Mouse (Mus musculus) monocyte, adult 5-6 weeks (primary cell): ENCODE data around the gene Syt2. TPM values are rescaled to one million over a fixed set of nuclear protein-coding genes. Genes with fewer than 3 reads are reported as not detected.

ENCODE experiments used
- ATAC-seq: fragments of 153-309, 156-312 bp; replicated peaks from 2 replicates; pipeline ENCODE4 v1.8.0; 2017; ENCODE audit warnings: mild to moderate bottlenecking; ENCODE audit not compliant: low TSS enrichment, insufficient number of reproducible peaks, severe bottlenecking, poor library complexity, low FRiP score
- total RNA-seq: library from RNA; stranded (forward); fragments of 200-1000, 200-491, 200-594 nt; gene quantifications from 3 replicates; pipeline ENCODE4 v1.2.3, GENCODE M21; 2017

Gene Syt2
- total RNA-seq, 1 experiment from 2014 or later, result not detected

- ATAC-seq, result no peak
These were observed 109.9 kb downstream of the Syt2 start for GRCm38 (mm10) chr1:134756190-134756873.

GRCm38 (mm10) chr1:134757230-134757629 lies 110.8 kb downstream of the Syt2 start:
- ATAC-seq, result no peak

- no peak for ATAC-seq
These were observed 112.7 kb downstream of the Syt2 start for GRCm38 (mm10) chr1:134759133-134759532.

- no peak for ATAC-seq
These were observed 114.2 kb downstream of the Syt2 start for GRCm38 (mm10) chr1:134760642-134761041.

- no peak for ATAC-seq
These were observed 115.1 kb downstream of the Syt2 start for GRCm38 (mm10) chr1:134761534-134761933.

- ATAC-seq, result no peak
These were observed 116.8 kb downstream of the Syt2 start for GRCm38 (mm10) chr1:134763250-134763649.

GRCm38 (mm10) chr1:134763776-134764438 lies 117.4 kb downstream of the Syt2 start:
- no peak for ATAC-seq

- no peak for ATAC-seq
These were observed 118.5 kb downstream of the Syt2 start for GRCm38 (mm10) chr1:134764831-134765458.

GRCm38 (mm10) chr1:134766448-134766847 lies 120.0 kb downstream of the Syt2 start:
- no peak for ATAC-seq

- no peak for ATAC-seq
These were observed 123.8 kb downstream of the Syt2 start for GRCm38 (mm10) chr1:134770312-134770711.

GRCm38 (mm10) chr1:134771353-134771752 lies 124.9 kb downstream of the Syt2 start:
- ATAC-seq, result no peak

- ATAC-seq, result no peak
These were observed 125.5 kb downstream of the Syt2 start for GRCm38 (mm10) chr1:134771999-134772398.

GRCm38 (mm10) chr1:134772821-134773220 lies 126.3 kb downstream of the Syt2 start:
- no peak for ATAC-seq

- no peak for ATAC-seq
These were observed 126.8 kb downstream of the Syt2 start for GRCm38 (mm10) chr1:134773256-134773655.

GRCm38 (mm10) chr1:134774247-134774646 lies 127.8 kb downstream of the Syt2 start:
- no peak for ATAC-seq

GRCm38 (mm10) chr1:134774728-134775287 lies 128.3 kb downstream of the Syt2 start:
- ATAC-seq, result no peak

GRCm38 (mm10) chr1:134775631-134776030 lies 129.2 kb downstream of the Syt2 start:
- ATAC-seq, result no peak

GRCm38 (mm10) chr1:134777201-134777885 lies 130.9 kb downstream of the Syt2 start:
- no peak for ATAC-seq

GRCm38 (mm10) chr1:134777936-134778548 lies 131.6 kb downstream of the Syt2 start:
- ATAC-seq, result no peak
